Mouse (Mus musculus) limb, embryonic 14.5 days (tissue): Measurements from ENCODE around the gene Timmdc1. TPM values are rescaled to one million over a fixed set of nuclear protein-coding genes. Genes with fewer than 3 reads are reported as not detected.
"Not testable (repeated sequence)": the region's sequence is repeated elsewhere in the genome, so short reads cannot be mapped to it uniquely, and the experiment has no call there.

Experiments
- ATAC-seq: fragments of 200-750 bp; cut with Nextera tagmentation; 2 replicates; pipeline ENCODE4 v1.8.0; 2017; ENCODE audit warnings: low read depth, moderate number of reproducible peaks, moderate TSS enrichment; ENCODE audit not compliant: low FRiP score
- DNase-seq: peaks from one replicate; pipeline ENCODE4 v3.0.0-alpha.2; 2015; ENCODE audit warnings: low spot score
- H3K27ac ChIP-seq: fragments of 300-500 bp; sonication (generic); replicated peaks from 2 replicates; pipeline ENCODE4 v1.5.1; 2014; ENCODE audit warnings: low read depth, mild to moderate bottlenecking, low read length, moderate library complexity, mixed read lengths
- H3K27me3 ChIP-seq: fragments of 300-500 bp; sonication (generic); 2 replicates; pipeline ENCODE4 v1.6.1; 2014; ENCODE audit warnings: low read length, mixed read lengths; ENCODE audit not compliant: control insufficient read depth, insufficient read depth
- H3K36me3 ChIP-seq: fragments of 300-500 bp; sonication (generic); 2 replicates; pipeline ENCODE4 v1.6.1; 2014; ENCODE audit warnings: mild to moderate bottlenecking, low read length, moderate library complexity, mixed read lengths; ENCODE audit not compliant: control insufficient read depth, insufficient read depth
- H3K4me1 ChIP-seq: fragments of 300-500 bp; sonication (generic); 2 replicates; pipeline ENCODE4 v1.6.1; 2014; ENCODE audit warnings: antibody characterized with exemption, low read length, mixed read lengths; ENCODE audit not compliant: control insufficient read depth, insufficient read depth
- H3K4me2 ChIP-seq: fragments of 300-500 bp; sonication (generic); replicated peaks from 2 replicates; pipeline ENCODE4 v1.6.1; 2014; ENCODE audit warnings: low read depth, mild to moderate bottlenecking, low read length, moderate library complexity; ENCODE audit not compliant: severe bottlenecking
- H3K4me3 ChIP-seq: fragments of 300-500 bp; sonication (generic); replicated peaks from 2 replicates; pipeline ENCODE4 v1.5.1; 2014; ENCODE audit warnings: low read length
- H3K9ac ChIP-seq: fragments of 300-500 bp; sonication (generic); 2 replicates; pipeline ENCODE4 v1.6.1; 2014; ENCODE audit warnings: mild to moderate bottlenecking, low read depth, low read length, moderate library complexity; ENCODE audit not compliant: severe bottlenecking
- H3K9me3 ChIP-seq: fragments of 300-500 bp; sonication (generic); 2 replicates; pipeline ENCODE4 v1.6.1; 2016; ENCODE audit warnings: low read length; ENCODE audit not compliant: control insufficient read depth
- POLR2A ChIP-seq: fragments of 200-500 bp; IDR thresholded peaks from 2 replicates; pipeline ENCODE4 v1.8.0; 2012; ENCODE audit warnings: inconsistent platforms, mild to moderate bottlenecking, moderate library complexity, borderline replicate concordance; ENCODE audit not compliant: insufficient read depth, insufficient read length; ENCODE audit errors: extremely low read depth
- WGBS: fragments of 180-500 bp; shearing (Covaris S2); extraction: QIAGEN DNeasy Blood & Tissue Kit; methylation state at CpG from one replicate; pipeline ENCODE4 v1.1.7; 2014; 5-methylcytosine and 5-hydroxymethylcytosine counted together
- polyA plus RNA-seq, 2 experiments: library from polyadenylated mRNA; depleted of rRNA in 1 of 2; stranded (reverse) in 1 of 2; unstranded in 1 of 2; fragments of >200 nt; fragmentation: Nextera tagmentation in 1 of 2; extraction: Ambion mirVana in 1 of 2; gene quantifications; 2 replicates each; pipeline versions ENCODE4 v1.2.1 to v1.2.3; 2012 to 2014

The Timmdc1 gene
- polyA plus RNA-seq, 2 experiments, result 15.5 to 21.2 TPM

GRCm38 (mm10) chr16:38478296-38478695 lies 44.2 kb downstream of the Timmdc1 start:
- Histone ChIP-seq H3K4me2 (no peak overlapping the region), H3K27me3 (peaks cover 5% of the 10 kb centered on the region; the same call in 1 of the 2 replicates), H3K9ac (no peak overlapping the region), H3K27ac (no peak overlapping the region), H3K9me3 (no peaks in the 10 kb centered on the region), H3K4me3 (no peak overlapping the region), H3K36me3 (no peaks in the 10 kb centered on the region), H3K4me1 (no peaks in the 10 kb centered on the region)
- WGBS, result 84% methylated on average over 3 of the region's 3 CpGs
- DNase-seq (no peak), ATAC-seq (no peak)
- no peak for TF ChIP-seq POLR2A

- Histone ChIP-seq H3K4me2 (peak overlapping the region; percentile 76), H3K4me3 (peak overlapping the region; percentile 37), H3K9ac (peak overlapping the region; percentile 54)
- not testable (repeated sequence) for H3K9me3 ChIP-seq, DNase-seq, H3K27me3 ChIP-seq, H3K4me1 ChIP-seq, H3K36me3 ChIP-seq, ATAC-seq, H3K27ac ChIP-seq
- 37% methylated on average over 14 of the region's 14 CpGs for WGBS
Observed at GRCm38 (mm10) chr16:38477241-38477608, 45.2 kb downstream of the Timmdc1 start.

GRCm38 (mm10) chr16:38476312-38477240 lies 45.9 kb downstream of the Timmdc1 start:
- Histone ChIP-seq H3K9ac (peak overlapping the region; percentile 54), H3K4me3 (peak overlapping the region; percentile 37), H3K4me1 (no peaks in the 10 kb centered on the region), H3K36me3 (no peaks in the 10 kb centered on the region), H3K9me3 (no peaks in the 10 kb centered on the region), H3K4me2 (peak overlapping the region; percentile 76), H3K27me3 (no peaks in the 10 kb centered on the region), H3K27ac (peak overlapping the region; percentile 41; the same call in 1 of the 2 replicates)
- TF ChIP-seq POLR2A, result 0 out of 2 replicates have a peak, but pooled peaks have one; percentile 31
- 8% methylated on average over 34 of the region's 34 CpGs for WGBS
- DNase-seq (peak; percentile 45), ATAC-seq (peak; percentile 47; the same call in 1 of the 2 replicates)

- H3K9me3 ChIP-seq, result no peaks in the 10 kb centered on the region
- ATAC-seq, result 0 out of 2 replicates have a peak, but pooled peaks have one; percentile 19
Observed at GRCm38 (mm10) chr16:38475681-38476311, 46.7 kb downstream of the Timmdc1 start.

GRCm38 (mm10) chr16:38474677-38475286 lies 47.7 kb downstream of the Timmdc1 start:
- no peak overlapping the region for H3K4me3 ChIP-seq
- TF ChIP-seq POLR2A, result no peak
- no peak overlapping the region for H3K27ac ChIP-seq
- no peak overlapping the region for H3K4me2 ChIP-seq
- no peak for DNase-seq
- H3K9me3 ChIP-seq, result no peaks in the 10 kb centered on the region
- H3K27me3 ChIP-seq, result no peaks in the 10 kb centered on the region
- 86% methylated on average over 9 of the region's 9 CpGs for WGBS
- ATAC-seq, result no peak
- no peak overlapping the region for H3K9ac ChIP-seq
- H3K36me3 ChIP-seq, result no peaks in the 10 kb centered on the region
- no peaks in the 10 kb centered on the region for H3K4me1 ChIP-seq

More at GRCm38 (mm10) chr16:38475681-38476311, 46.7 kb downstream of the Timmdc1 start:
- TF ChIP-seq POLR2A, result no peak
- Histone ChIP-seq H3K4me3 (peak overlapping the region; percentile 37; the same call in 1 of the 2 replicates), H3K27ac (no peak overlapping the region), H3K4me1 (no peaks in the 10 kb centered on the region), H3K27me3 (no peaks in the 10 kb centered on the region), H3K9ac (no peak overlapping the region; the same call in 1 of the 2 replicates), H3K4me2 (peak overlapping the region; percentile 76), H3K36me3 (no peaks in the 10 kb centered on the region)
- 52% methylated on average over 4 of the region's 4 CpGs for WGBS
- no peak for DNase-seq
